Mouse (Mus musculus) granulocyte monocyte progenitor cell, adult 5-6 weeks (primary cell): ENCODE results near the gene Cntd1. TPM values are rescaled to one million over a fixed set of nuclear protein-coding genes. Genes with fewer than 3 reads are reported as not detected.
"Not testable (repeated sequence)": the region's sequence is repeated elsewhere in the genome, so short reads cannot be mapped to it uniquely, and the experiment has no call there.

ENCODE experiments used
- ATAC-seq: replicated peaks from 2 replicates; pipeline ENCODE4 v1.8.0; 2016; ENCODE audit warnings: mild to moderate bottlenecking, moderate TSS enrichment, inconsistent platforms; ENCODE audit not compliant: poor library complexity, severe bottlenecking
- total RNA-seq, 2 experiments: library from RNA; stranded (forward) in 1 of 2; stranded (reverse) in 1 of 2; fragments of 200-712, 200-1000 nt in 1 of 2; fragments of >200 nt in 1 of 2; fragmentation: Nextera tagmentation in 1 of 2; gene quantifications; 2 replicates each; pipeline ENCODE4 v1.2.3; 2014 to 2017

The Cntd1 gene
- total RNA-seq, 2 experiments from 2014 or later: 0.72 TPM; not detected in 1

GRCm38 (mm10) chr11:101326147-101326546 is 47.3 kb downstream of the Cntd1 start:
- ATAC-seq: no peak

- no peak for ATAC-seq
These were observed 48.5 kb downstream of the Cntd1 start for GRCm38 (mm10) chr11:101327311-101327710.

GRCm38 (mm10) chr11:101328941-101329635 is 50.3 kb downstream of the Cntd1 start:
- ATAC-seq: no peak

- ATAC-seq: no peak
These were observed 51.6 kb downstream of the Cntd1 start, which contains the start of gene Aoc3 for GRCm38 (mm10) chr11:101330371-101330924. TSS of gene Aoc3 (plus strand) at chr11:101330605.

GRCm38 (mm10) chr11:101330961-101331360 is 52.1 kb downstream of the Cntd1 start:
- not testable (repeated sequence) for ATAC-seq

- ATAC-seq: no peak
These were observed 53.7 kb downstream of the Cntd1 start for GRCm38 (mm10) chr11:101332537-101332936.

- no peak for ATAC-seq
These were observed 55.2 kb downstream of the Cntd1 start for GRCm38 (mm10) chr11:101334023-101334422.

GRCm38 (mm10) chr11:101334516-101334915 is 55.7 kb downstream of the Cntd1 start:
- ATAC-seq: no peak

GRCm38 (mm10) chr11:101335685-101336084 is 56.9 kb downstream of the Cntd1 start:
- ATAC-seq: no peak

- ATAC-seq: peak; percentile 94
These were observed 59.4 kb downstream of the Cntd1 start for GRCm38 (mm10) chr11:101338123-101338760.

Other genes starting within 250 kb of the Cntd1 start
- 9.3 and 15.7 TPM in 2 replicates for gene Naglu, start 209.0 kb upstream of the Cntd1 start, total RNA-seq (2014; fragmentation: Nextera tagmentation)
- 12.7 and 13.7 TPM in 2 replicates for gene Naglu, start 209.0 kb upstream of the Cntd1 start, total RNA-seq (2017)
- 1.5 and 12.9 TPM in 2 replicates for gene Hsd17b1, start 200.6 kb upstream of the Cntd1 start, total RNA-seq (2014; fragmentation: Nextera tagmentation)
- 7.4 and 8.2 TPM in 2 replicates for gene Hsd17b1, start 200.6 kb upstream of the Cntd1 start, total RNA-seq (2017)
- 26.8 and 35.8 TPM in 2 replicates for gene Coasy, start 196.4 kb upstream of the Cntd1 start, total RNA-seq (2014; fragmentation: Nextera tagmentation)
- gene Coasy, start 196.4 kb upstream of the Cntd1 start, total RNA-seq (2017): 30.5 and 32.2 TPM in 2 replicates
- 76.1 and 81.6 TPM in 2 replicates for gene Mlx, start 191.7 kb upstream of the Cntd1 start, total RNA-seq (2014; fragmentation: Nextera tagmentation)
- 68.2 and 82.4 TPM in 2 replicates for gene Mlx, start 191.7 kb upstream of the Cntd1 start, total RNA-seq (2017)
- gene Psmc3ip, start 183.6 kb upstream of the Cntd1 start, total RNA-seq (2014; fragmentation: Nextera tagmentation): 51.8 and 62.8 TPM in 2 replicates
- 42.9 and 63.5 TPM in 2 replicates for gene Psmc3ip, start 183.6 kb upstream of the Cntd1 start, total RNA-seq (2017)
- gene Retreg3, start 159.1 kb upstream of the Cntd1 start, total RNA-seq (2014; fragmentation: Nextera tagmentation): 12.3 and 15.7 TPM in 2 replicates
- 20.0 and 27.4 TPM in 2 replicates for gene Retreg3, start 159.1 kb upstream of the Cntd1 start, total RNA-seq (2017)
- gene Tubg1, start 159.1 kb upstream of the Cntd1 start, total RNA-seq (2014; fragmentation: Nextera tagmentation): 27.6 and 53.4 TPM in 2 replicates
- 25.8 and 43.7 TPM in 2 replicates for gene Tubg1, start 159.1 kb upstream of the Cntd1 start, total RNA-seq (2017)
- not detected in 2 replicates for gene Tubg2, start 123.1 kb upstream of the Cntd1 start, total RNA-seq (2014; fragmentation: Nextera tagmentation)
- gene Tubg2, start 123.1 kb upstream of the Cntd1 start, total RNA-seq (2017): not detected in 2 replicates
- 0.41 and 0.83 TPM in 2 replicates for gene Cntnap1, start 108.5 kb upstream of the Cntd1 start, total RNA-seq (2014; fragmentation: Nextera tagmentation)
- 0.36 and 0.65 TPM in 2 replicates for gene Cntnap1, start 108.5 kb upstream of the Cntd1 start, total RNA-seq (2017)
- 1.4 TPM in 1 of 2 replicates, not detected in the other for gene Plekhh3, start 107.7 kb upstream of the Cntd1 start, total RNA-seq (2014; fragmentation: Nextera tagmentation)
- 0.47 TPM in 1 of 2 replicates, not detected in the other for gene Plekhh3, start 107.7 kb upstream of the Cntd1 start, total RNA-seq (2017)
- gene Ccr10, start 103.6 kb upstream of the Cntd1 start, total RNA-seq (2014; fragmentation: Nextera tagmentation): not detected in 2 replicates
- 0.09 TPM in 1 of 2 replicates, not detected in the other for gene Ccr10, start 103.6 kb upstream of the Cntd1 start, total RNA-seq (2017)
- gene Ezh1, start 52.5 kb upstream of the Cntd1 start, total RNA-seq (2014; fragmentation: Nextera tagmentation): 15.2 and 31.0 TPM in 2 replicates
- 13.6 and 17.7 TPM in 2 replicates for gene Ezh1, start 52.5 kb upstream of the Cntd1 start, total RNA-seq (2017)
- gene Ramp2, start 33.0 kb upstream of the Cntd1 start, total RNA-seq (2014; fragmentation: Nextera tagmentation): not detected in 2 replicates
- gene Ramp2, start 33.0 kb upstream of the Cntd1 start, total RNA-seq (2017): 0.98 and 1.4 TPM in 2 replicates
- gene Vps25, start 25.3 kb upstream of the Cntd1 start, total RNA-seq (2014; fragmentation: Nextera tagmentation): 176 and 203 TPM in 2 replicates
- gene Vps25, start 25.3 kb upstream of the Cntd1 start, total RNA-seq (2017): 76.7 and 80.4 TPM in 2 replicates
- not detected in 2 replicates for gene Wnk4, start 18.4 kb upstream of the Cntd1 start, total RNA-seq (2014; fragmentation: Nextera tagmentation)
- gene Wnk4, start 18.4 kb upstream of the Cntd1 start, total RNA-seq (2017): 2.6 TPM in 1 of 2 replicates, not detected in the other
- gene Coa3, start 102 bp downstream of the Cntd1 start, total RNA-seq (2014; fragmentation: Nextera tagmentation): 53.2 and 61.3 TPM in 2 replicates
- 32.3 and 35.5 TPM in 2 replicates for gene Coa3, start 102 bp downstream of the Cntd1 start, total RNA-seq (2017)
- 58.4 and 81.1 TPM in 2 replicates for gene Becn1, start 23.3 kb downstream of the Cntd1 start, total RNA-seq (2014; fragmentation: Nextera tagmentation)
- 177 and 214 TPM in 2 replicates for gene Becn1, start 23.3 kb downstream of the Cntd1 start, total RNA-seq (2017)
- 163 and 205 TPM in 2 replicates for gene Psme3, start 37.2 kb downstream of the Cntd1 start, total RNA-seq (2014; fragmentation: Nextera tagmentation)
- 121 and 138 TPM in 2 replicates for gene Psme3, start 37.2 kb downstream of the Cntd1 start, total RNA-seq (2017)
- gene Aoc2, start 46.1 kb downstream of the Cntd1 start, total RNA-seq (2014; fragmentation: Nextera tagmentation): 2.8 and 3.7 TPM in 2 replicates
- gene Aoc2, start 46.1 kb downstream of the Cntd1 start, total RNA-seq (2017): 1.8 and 2.0 TPM in 2 replicates
- gene Aoc3, start 51.6 kb downstream of the Cntd1 start, total RNA-seq (2014; fragmentation: Nextera tagmentation): not detected in 2 replicates
- gene Aoc3, start 51.6 kb downstream of the Cntd1 start, total RNA-seq (2017): not detected in 2 replicates
- gene G6pc, start 88.5 kb downstream of the Cntd1 start, total RNA-seq (2014; fragmentation: Nextera tagmentation): not detected in 2 replicates
- gene G6pc, start 88.5 kb downstream of the Cntd1 start, total RNA-seq (2017): not detected in 2 replicates
- 59.3 and 82.3 TPM in 2 replicates for gene Aarsd1, start 138.6 kb downstream of the Cntd1 start, total RNA-seq (2014; fragmentation: Nextera tagmentation)
- gene Aarsd1, start 138.6 kb downstream of the Cntd1 start, total RNA-seq (2017): 63.1 and 74.5 TPM in 2 replicates
- gene Gm27029, start 145.8 kb downstream of the Cntd1 start, total RNA-seq (2014; fragmentation: Nextera tagmentation): 6.6 TPM in 1 of 2 replicates, not detected in the other
- gene Gm27029, start 145.8 kb downstream of the Cntd1 start, total RNA-seq (2017): 7.8 TPM in 1 of 2 replicates, not detected in the other
- gene Rundc1, start 146.1 kb downstream of the Cntd1 start, total RNA-seq (2014; fragmentation: Nextera tagmentation): 5.7 and 8.1 TPM in 2 replicates
- gene Rundc1, start 146.1 kb downstream of the Cntd1 start, total RNA-seq (2017): 4.3 and 6.0 TPM in 2 replicates
- gene Ptges3l, start 146.3 kb downstream of the Cntd1 start, total RNA-seq (2014; fragmentation: Nextera tagmentation): 0.49 and 2.7 TPM in 2 replicates
- 0.52 and 9.1 TPM in 2 replicates for gene Ptges3l, start 146.3 kb downstream of the Cntd1 start, total RNA-seq (2017)
- 1,057 and 1,193 TPM in 2 replicates for gene Rpl27, start 163.3 kb downstream of the Cntd1 start, total RNA-seq (2014; fragmentation: Nextera tagmentation)
- 795 and 2,552 TPM in 2 replicates for gene Rpl27, start 163.3 kb downstream of the Cntd1 start, total RNA-seq (2017)
- 26.9 and 29.5 TPM in 2 replicates for gene Ifi35, start 169.4 kb downstream of the Cntd1 start, total RNA-seq (2014; fragmentation: Nextera tagmentation)
- gene Ifi35, start 169.4 kb downstream of the Cntd1 start, total RNA-seq (2017): 27.7 and 33.0 TPM in 2 replicates
- 1.4 and 3.0 TPM in 2 replicates for gene Rnd2, start 186.0 kb downstream of the Cntd1 start, total RNA-seq (2014; fragmentation: Nextera tagmentation)
- gene Rnd2, start 186.0 kb downstream of the Cntd1 start, total RNA-seq (2017): 0.52 and 2.2 TPM in 2 replicates
- 77.1 and 85.8 TPM in 2 replicates for gene Vat1, start 187.2 kb downstream of the Cntd1 start, total RNA-seq (2014; fragmentation: Nextera tagmentation)
- gene Vat1, start 187.2 kb downstream of the Cntd1 start, total RNA-seq (2017): 56.3 and 66.2 TPM in 2 replicates